Mouse (Mus musculus) MEL (cell line): ENCODE measurements around the gene Eipr1. TPM values are rescaled to one million over a fixed set of nuclear protein-coding genes. Genes with fewer than 3 reads are reported as not detected.

Source experiments
- DNase-seq: peaks from one replicate; pipeline ENCODE4 v3.0.0; 2011; ENCODE audit warnings: low read depth, low spot score
- H3K27ac ChIP-seq: 2 replicates; pipeline ENCODE4 v1.5.1; 2012; ENCODE audit warnings: low read depth, mild to moderate bottlenecking, control low read depth, low read length, moderate library complexity; ENCODE audit not compliant: control insufficient read depth
- H3K27me3 ChIP-seq, 2 experiments: fragments of 150-350 bp in 1 of 2; sonication (generic) in 1 of 2; 2 replicates each; pipeline ENCODE4 v1.6.1; 2012; ENCODE audit warnings: low read length in 2 of 2, mild to moderate bottlenecking in 2 of 2, improper control_type of control experiment in 1 of 2, moderate library complexity in 1 of 2; ENCODE audit not compliant: insufficient read depth in 2 of 2, control insufficient read depth in 1 of 2
- H3K36me3 ChIP-seq, 2 experiments: 2 replicates each; pipeline ENCODE4 v1.6.1; 2012 to 2014; ENCODE audit warnings: low read length in 2 of 2, improper control_type of control experiment in 1 of 2, inconsistent platforms in 1 of 2, mild to moderate bottlenecking in 1 of 2; ENCODE audit not compliant: insufficient read depth in 2 of 2, control insufficient read depth in 1 of 2
- H3K4me1 ChIP-seq, 2 experiments: fragments of 150-350 bp in 1 of 2; sonication (generic) in 1 of 2; 2 replicates each; pipeline ENCODE4 v1.6.1; 2012; ENCODE audit warnings: low read length in 2 of 2, improper control_type of control experiment in 1 of 2, mild to moderate bottlenecking in 1 of 2; ENCODE audit not compliant: insufficient read depth in 2 of 2, control insufficient read depth in 1 of 2
- H3K4me3 ChIP-seq, 2 experiments: fragments of 150-350 bp in 1 of 2; sonication (generic) in 1 of 2; 2 replicates each; pipeline ENCODE4 v1.5.1; 2012; ENCODE audit warnings: low read depth in 2 of 2, low read length in 2 of 2, mild to moderate bottlenecking in 2 of 2, moderate library complexity in 2 of 2, control low read depth in 1 of 2, improper control_type of control experiment in 1 of 2; ENCODE audit not compliant: control insufficient read depth in 1 of 2, insufficient read depth in 1 of 2
- H3K79me2 ChIP-seq: 2 replicates; pipeline ENCODE4 v1.6.1; 2012; ENCODE audit warnings: mild to moderate bottlenecking, low read length, moderate library complexity; ENCODE audit not compliant: control insufficient read depth, poor library complexity, insufficient read depth
- H3K9ac ChIP-seq: 2 replicates; pipeline ENCODE4 v1.6.1; 2012; ENCODE audit warnings: low read depth, mild to moderate bottlenecking, control low read depth, low read length, moderate library complexity; ENCODE audit not compliant: control insufficient read depth, poor library complexity, severe bottlenecking
- H3K9me3 ChIP-seq: fragments of 150-350 bp; sonication (generic); replicated peaks from 2 replicates; pipeline ENCODE4 v1.6.1; 2012; ENCODE audit warnings: mild to moderate bottlenecking, low read length, improper control_type of control experiment, moderate library complexity; ENCODE audit not compliant: insufficient read depth
- CTCF ChIP-seq, 3 experiments: IDR thresholded peaks in 2 of 3; conservative IDR thresholded peaks in 1 of 3; 2 replicates each; pipeline ENCODE4 v1.5.1; 2011 to 2012; ENCODE audit warnings: low read length in 3 of 3, low read depth in 2 of 3, mild to moderate bottlenecking in 2 of 3, improper control_type of control experiment in 1 of 3, inconsistent platforms in 1 of 3, mixed read lengths in 1 of 3, moderate library complexity in 1 of 3; ENCODE audit not compliant: control insufficient read depth in 1 of 3, insufficient read depth in 1 of 3, poor library complexity in 1 of 3, severe bottlenecking in 1 of 3
- ELF1 ChIP-seq: IDR thresholded peaks from 2 replicates; pipeline ENCODE4 v1.6.1; 2014; ENCODE audit warnings: low read depth, mild to moderate bottlenecking, inconsistent platforms, low read length, improper control_type of control experiment, moderate library complexity
- ETS1 ChIP-seq: IDR thresholded peaks from 2 replicates; pipeline ENCODE4 v1.6.1; 2012; ENCODE audit warnings: low read depth, mild to moderate bottlenecking, inconsistent platforms, low read length, improper control_type of control experiment, moderate library complexity
- GABPA ChIP-seq: IDR thresholded peaks from 2 replicates; pipeline ENCODE4 v1.6.1; 2012; ENCODE audit warnings: low read depth, mild to moderate bottlenecking, inconsistent platforms, low read length, improper control_type of control experiment, moderate library complexity
- GATA1 ChIP-seq: IDR thresholded peaks from 2 replicates; pipeline ENCODE4 v1.6.1; 2011; ENCODE audit warnings: low read depth, low read length, improper control_type of control experiment
- HCFC1 ChIP-seq: IDR thresholded peaks from 2 replicates; pipeline ENCODE4 v1.6.1; 2012; ENCODE audit warnings: low read depth, mild to moderate bottlenecking, inconsistent platforms, low read length, improper control_type of control experiment, moderate library complexity
- JUND ChIP-seq: IDR thresholded peaks from 2 replicates; pipeline ENCODE4 v1.6.1; 2011; ENCODE audit warnings: low read depth, mild to moderate bottlenecking, improper control_type of control experiment, low read length
- MAFK ChIP-seq: IDR thresholded peaks from 2 replicates; pipeline ENCODE4 v1.6.1; 2011; ENCODE audit warnings: low read depth, mild to moderate bottlenecking, low read length, improper control_type of control experiment, borderline replicate concordance
- MAX ChIP-seq: IDR thresholded peaks from 2 replicates; pipeline ENCODE4 v1.6.1; 2011; ENCODE audit warnings: low read length, improper control_type of control experiment
- MXI1 ChIP-seq: IDR thresholded peaks from 2 replicates; pipeline ENCODE4 v1.6.1; 2011; ENCODE audit warnings: mild to moderate bottlenecking, low read depth, low read length, improper control_type of control experiment
- MYB ChIP-seq: IDR thresholded peaks from 2 replicates; pipeline ENCODE4 v1.6.1; 2011; ENCODE audit warnings: mild to moderate bottlenecking, low read depth, low read length, improper control_type of control experiment
- MYC ChIP-seq: IDR thresholded peaks from 2 replicates; pipeline ENCODE4 v1.6.1; 2011; ENCODE audit warnings: low read depth, mild to moderate bottlenecking, low read length, improper control_type of control experiment, moderate library complexity
- NELFE ChIP-seq: IDR thresholded peaks from 2 replicates; pipeline ENCODE4 v1.6.1; 2011; ENCODE audit warnings: low read depth, low read length, improper control_type of control experiment
- NRF1 ChIP-seq: IDR thresholded peaks from 2 replicates; pipeline ENCODE4 v1.6.1; 2014; ENCODE audit warnings: low read depth, mild to moderate bottlenecking, inconsistent platforms, low read length, improper control_type of control experiment, moderate library complexity; ENCODE audit not compliant: poor library complexity, insufficient read depth, severe bottlenecking
- POLR2AphosphoS2 ChIP-seq: IDR thresholded peaks from 2 replicates; pipeline ENCODE4 v1.6.1; 2011; ENCODE audit warnings: low read length, improper control_type of control experiment
- SIN3A ChIP-seq: IDR thresholded peaks from 2 replicates; pipeline ENCODE4 v1.6.1; 2012; ENCODE audit warnings: low read length, improper control_type of control experiment, inconsistent platforms
- TAL1 ChIP-seq: IDR thresholded peaks from 2 replicates; pipeline ENCODE4 v1.6.1; 2012; ENCODE audit warnings: mild to moderate bottlenecking, inconsistent platforms, low read length, moderate library complexity, mixed read lengths
- TBP ChIP-seq: IDR thresholded peaks from 2 replicates; pipeline ENCODE4 v1.8.0; 2011; ENCODE audit warnings: low read depth, low read length, improper control_type of control experiment
- ZKSCAN1 ChIP-seq: IDR thresholded peaks from 2 replicates; pipeline ENCODE4 v1.6.1; 2012; ENCODE audit warnings: low read depth, mild to moderate bottlenecking, inconsistent platforms, low read length, improper control_type of control experiment, moderate library complexity
- ZMIZ1 ChIP-seq: IDR thresholded peaks from 2 replicates; pipeline ENCODE4 v1.6.1; 2012; ENCODE audit warnings: low read depth, mild to moderate bottlenecking, inconsistent platforms, low read length, improper control_type of control experiment, moderate library complexity
- ZNF384 ChIP-seq: IDR thresholded peaks from 2 replicates; pipeline ENCODE4 v1.6.1; 2012; ENCODE audit warnings: low read depth, mild to moderate bottlenecking, inconsistent platforms, low read length, improper control_type of control experiment
- polyA plus RNA-seq, 2 experiments: library from polyadenylated mRNA; stranded (reverse) in 1 of 2; unstranded in 1 of 2; fragments of >175 nt in 1 of 2; fragments of >200 nt in 1 of 2; gene quantifications; 2 replicates each; pipeline versions ENCODE4 v1.2.1 to v1.2.4; 2012; ENCODE audit warnings: low replicate concordance in 2 of 2, low read depth in 1 of 2; ENCODE audit not compliant: insufficient read length in 2 of 2, insufficient read depth in 1 of 2, missing spikeins in 1 of 2
- total RNA-seq: library from RNA; depleted of rRNA; stranded (reverse); fragments of 300-350 nt; gene quantifications from 2 replicates; pipeline ENCODE4 v1.2.3, GENCODE M21; 2012

Eipr1 gene
- total and polyA plus RNA-seq, 3 experiments, result 45.8 to 51.5 TPM; not detected in 1

GRCm38 (mm10) chr12:28704381-28704780 lies 47.2 kb upstream of the Eipr1 start:
- no peak for DNase-seq
- no peaks in the 10 kb centered on the region for H3K9me3 ChIP-seq
- no peaks in the 10 kb centered on the region for H3K4me1 ChIP-seq
- H3K4me3 ChIP-seq, result no peak overlapping the region
- H3K36me3 ChIP-seq, result peaks cover 0 to 4% of the 10 kb centered on the region in 2 experiments; a peak in 1 of 4 replicates
- H3K27ac ChIP-seq, result no peak overlapping the region
- TF ChIP-seq CTCF (IDR thresholded peaks at IDR 0.05 in 2 of 3, conservative IDR thresholded peaks at IDR 0.05 in 1 of 3; ENCODE audit: control insufficient read depth in 1 of 3, insufficient read depth in 1 of 3, low read depth in 2 of 3, low read length in 3 of 3, poor library complexity in 1 of 3, severe bottlenecking in 1 of 3), result no peak
- TF ChIP-seq JUND, result no peak
- no peak for TF ChIP-seq GABPA
- no peak for TF ChIP-seq ZMIZ1
- no peak for TF ChIP-seq ZNF384
- TF ChIP-seq MAX, result no peak
- no peak for TF ChIP-seq HCFC1
- no peak for TF ChIP-seq POLR2AphosphoS2
- no peak for TF ChIP-seq TBP
- no peak for TF ChIP-seq MAFK
- no peak for TF ChIP-seq GATA1
- TF ChIP-seq TAL1, result no peak
- no peak for TF ChIP-seq NRF1
- no peak for TF ChIP-seq MYC
- TF ChIP-seq MYB, result no peak
- no peak overlapping the region for H3K9ac ChIP-seq
- H3K27me3 ChIP-seq, result no peaks in the 10 kb centered on the region
- H3K79me2 ChIP-seq, result no peaks in the 10 kb centered on the region

GRCm38 (mm10) chr12:28705204-28705603 lies 46.4 kb upstream of the Eipr1 start:
- no peak for DNase-seq
- no peak for TF ChIP-seq ELF1
- no peak for TF ChIP-seq SIN3A
- no peak for TF ChIP-seq NELFE
- no peak for TF ChIP-seq MYC
- no peak for TF ChIP-seq ETS1
- no peak for TF ChIP-seq ZKSCAN1
- TF ChIP-seq MXI1, result no peak
- TF ChIP-seq TBP, result no peak
- no peak overlapping the region for H3K9ac ChIP-seq
- no peaks in the 10 kb centered on the region for H3K4me1 ChIP-seq
- H3K9me3 ChIP-seq, result no peaks in the 10 kb centered on the region
- no peak overlapping the region for H3K27ac ChIP-seq
- H3K79me2 ChIP-seq, result no peaks in the 10 kb centered on the region
- no peaks in the 10 kb centered on the region for H3K27me3 ChIP-seq
- peaks cover 0 to 4% of the 10 kb centered on the region in 2 experiments; a peak in 1 of 4 replicates for H3K36me3 ChIP-seq
- no peak overlapping the region for H3K4me3 ChIP-seq
